Mouse (Mus musculus) thymus, postnatal 4 days (tissue): ENCODE results near the gene Trim8.

Experiments used
- DNase-seq: peaks from one replicate; pipeline ENCODE4 v3.0.0; 2021

The Trim8 gene

DNA sequence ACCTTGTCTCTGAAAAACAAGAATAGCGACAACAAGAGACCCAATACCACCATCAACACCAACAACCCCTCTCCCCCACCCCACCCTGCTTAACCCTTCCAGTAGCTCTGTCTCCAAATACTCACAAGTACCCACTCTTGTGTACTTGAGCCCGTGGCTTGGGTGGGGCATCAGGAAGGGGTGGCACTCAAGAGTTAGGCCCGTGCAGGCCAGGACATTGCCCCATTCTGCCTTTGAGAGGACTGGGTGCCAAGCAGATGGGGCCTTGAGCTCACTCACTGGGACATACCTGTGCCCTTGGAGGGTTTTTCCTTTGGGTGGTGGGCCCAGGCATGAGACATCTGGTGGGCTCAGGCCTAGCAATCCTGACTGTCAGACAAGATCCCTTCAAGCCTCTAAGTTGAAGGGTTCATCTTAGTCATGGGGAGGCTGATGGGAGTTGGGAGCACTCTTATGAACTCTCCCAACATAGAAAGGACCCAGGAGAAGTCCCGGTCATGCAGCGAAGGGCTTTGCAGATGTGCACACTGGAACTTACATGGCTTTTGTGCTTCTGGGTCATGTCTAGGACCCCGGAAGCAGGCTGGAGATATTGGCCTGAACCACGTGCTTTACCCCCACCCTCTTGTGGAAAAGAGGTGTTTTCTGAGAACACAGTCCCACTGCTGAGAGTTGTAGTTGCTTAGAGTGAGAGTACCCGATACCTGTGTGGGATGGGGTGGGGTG, 4.3 kb downstream of the Trim8 start:
- DNase-seq = no peak

DNA sequence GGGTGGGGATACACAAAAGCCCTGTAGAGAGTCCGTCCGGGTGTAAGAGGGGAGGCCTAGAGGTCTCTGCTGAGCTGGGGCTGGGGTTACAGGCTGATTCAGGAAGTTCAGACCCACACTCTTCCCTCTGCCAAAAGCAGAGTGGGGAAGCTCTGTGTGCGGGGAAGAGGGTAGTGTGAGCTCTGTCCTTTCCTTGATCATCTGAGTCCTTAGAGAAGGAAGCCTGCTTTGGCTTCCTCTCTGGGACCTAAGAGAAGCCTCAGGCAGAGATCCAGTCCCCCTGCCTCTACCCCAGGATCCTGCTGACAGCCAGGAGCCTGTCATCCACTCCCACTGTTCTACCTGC, 4.8 kb downstream of the Trim8 start:
- no peak for DNase-seq

GRCm38 (mm10) chr19:46507181-46507581, 5.7 kb downstream of the Trim8 start:
- DNase-seq = peak; percentile 31

- DNase-seq = peak; percentile 11
Measured at GRCm38 (mm10) chr19:46507806-46508205, 6.3 kb downstream of the Trim8 start.

GRCm38 (mm10) chr19:46508738-46509137, 7.2 kb downstream of the Trim8 start:
- DNase-seq = peak; percentile 68

GRCm38 (mm10) chr19:46509202-46509601, 7.7 kb downstream of the Trim8 start:
- DNase-seq = peak; percentile 21

DNA sequence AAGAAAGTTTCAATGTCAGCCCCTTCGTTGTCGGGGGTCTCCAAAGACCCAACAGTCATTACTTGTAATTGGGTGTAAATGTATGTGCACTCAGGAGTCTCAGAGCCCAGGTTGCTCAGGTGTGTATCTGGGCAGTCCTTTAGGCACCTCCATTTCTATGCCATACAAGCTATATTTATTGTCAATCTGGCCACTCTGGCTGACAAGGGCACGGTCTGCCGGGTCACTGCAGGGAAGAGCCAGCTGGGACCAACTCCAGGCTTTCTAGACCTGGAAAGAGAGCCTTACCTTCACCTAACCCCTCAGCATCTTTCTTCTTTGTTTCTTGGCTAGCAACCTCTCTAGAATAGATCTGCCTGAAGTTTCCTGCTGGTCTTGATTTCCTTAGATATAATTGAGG, 8.2 kb downstream of the Trim8 start:
- no peak for DNase-seq

DNA sequence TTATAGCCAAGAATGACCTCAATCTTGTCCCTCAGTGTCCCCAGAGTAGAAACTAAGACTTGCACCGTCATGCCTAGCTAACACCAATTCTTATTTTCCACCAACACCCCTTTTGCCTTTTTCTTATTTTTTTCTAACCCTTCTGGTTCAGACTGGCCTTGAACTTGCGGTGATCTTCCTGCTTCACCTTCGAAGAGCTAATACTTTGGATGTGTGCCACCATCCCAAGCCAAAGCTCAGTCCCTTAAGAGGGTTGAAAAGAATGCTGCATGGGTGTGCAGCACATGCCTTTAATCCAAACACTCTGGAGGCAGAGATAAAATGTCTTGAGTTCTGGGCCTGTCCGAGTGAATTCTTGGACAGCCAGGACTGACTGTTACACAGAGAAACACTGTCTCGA, 8.9 kb downstream of the Trim8 start:
- DNase-seq = no peak

GRCm38 (mm10) chr19:46510824-46511223, 9.3 kb downstream of the Trim8 start:
- peak; percentile 58 for DNase-seq

DNA sequence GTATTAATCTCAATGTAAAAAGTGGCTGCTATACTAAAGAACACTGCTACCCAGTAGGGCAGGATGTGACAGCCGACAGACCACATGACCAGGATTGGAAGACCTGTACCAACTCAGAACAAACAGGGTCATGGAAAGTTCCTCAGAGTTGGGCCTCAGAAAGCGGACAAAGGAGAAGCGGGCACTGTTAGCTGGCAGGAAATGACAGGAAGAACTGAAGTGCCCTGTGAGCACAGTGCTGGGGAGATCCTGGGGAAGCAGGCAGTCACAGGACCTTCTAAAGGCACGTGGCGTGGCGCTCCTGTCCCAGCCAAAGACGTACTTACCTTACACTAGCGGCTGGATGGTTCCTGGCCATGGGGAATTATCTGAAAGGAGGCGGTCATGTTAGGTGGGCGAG, 9.8 kb downstream of the Trim8 start:
- DNase-seq = no peak

GRCm38 (mm10) chr19:46514387-46514786, 12.9 kb downstream of the Trim8 start:
- peak; percentile 33 for DNase-seq

GRCm38 (mm10) chr19:46515287-46515821, 13.9 kb downstream of the Trim8 start:
- DNase-seq = peak; percentile 23

DNA sequence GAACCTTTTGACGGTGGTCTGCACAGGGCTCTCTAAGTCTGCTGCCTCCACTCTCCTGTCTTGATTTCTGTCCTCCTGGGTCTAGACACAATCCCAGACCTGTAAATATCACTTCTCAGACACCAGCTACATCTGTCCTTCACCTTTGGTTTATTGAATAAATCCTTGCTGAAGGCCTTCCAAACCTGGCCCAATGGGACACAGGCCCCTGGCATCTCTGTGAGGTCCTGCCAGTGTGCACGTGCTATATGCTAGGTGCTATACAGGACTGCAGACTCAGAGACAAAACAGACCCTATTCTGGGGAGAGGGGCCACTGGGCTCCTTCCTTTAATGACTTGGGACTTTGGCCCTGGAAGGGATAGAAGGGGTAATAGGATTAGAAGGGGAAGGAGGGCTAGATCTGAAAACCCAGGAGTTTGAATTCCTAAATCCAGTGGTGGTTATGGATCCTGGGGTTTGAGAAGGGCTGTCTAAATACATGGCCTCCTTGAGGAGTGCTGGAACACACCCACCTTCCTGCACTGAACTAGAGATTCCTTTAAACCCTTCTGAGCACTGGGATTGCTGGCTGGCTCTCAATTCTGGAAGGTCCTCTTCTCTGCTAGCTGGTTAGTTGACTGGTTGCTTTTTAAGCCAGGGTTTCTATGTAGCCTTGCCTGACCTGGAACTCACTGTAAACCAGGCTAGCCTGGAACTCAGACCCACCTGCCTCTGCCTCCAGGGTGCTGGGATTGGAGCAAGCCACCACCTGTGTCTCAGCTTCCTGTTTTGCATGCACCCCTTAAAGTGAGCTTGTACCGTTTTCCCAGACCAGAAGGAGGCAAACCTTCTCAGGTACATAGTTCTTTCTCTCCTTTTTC, 15.4 kb downstream of the Trim8 start:
- peak; percentile 60 for DNase-seq

- peak; percentile 55 for DNase-seq
Measured at GRCm38 (mm10) chr19:46517529-46518351, 16.2 kb downstream of the Trim8 start.

- DNase-seq = peak; percentile 84
Measured at GRCm38 (mm10) chr19:46518352-46518787, 16.9 kb downstream of the Trim8 start.

GRCm38 (mm10) chr19:46518828-46519621, 17.5 kb downstream of the Trim8 start:
- DNase-seq = peak; percentile 36

GRCm38 (mm10) chr19:46521698-46522097, 20.2 kb downstream of the Trim8 start:
- DNase-seq = no peak

DNA sequence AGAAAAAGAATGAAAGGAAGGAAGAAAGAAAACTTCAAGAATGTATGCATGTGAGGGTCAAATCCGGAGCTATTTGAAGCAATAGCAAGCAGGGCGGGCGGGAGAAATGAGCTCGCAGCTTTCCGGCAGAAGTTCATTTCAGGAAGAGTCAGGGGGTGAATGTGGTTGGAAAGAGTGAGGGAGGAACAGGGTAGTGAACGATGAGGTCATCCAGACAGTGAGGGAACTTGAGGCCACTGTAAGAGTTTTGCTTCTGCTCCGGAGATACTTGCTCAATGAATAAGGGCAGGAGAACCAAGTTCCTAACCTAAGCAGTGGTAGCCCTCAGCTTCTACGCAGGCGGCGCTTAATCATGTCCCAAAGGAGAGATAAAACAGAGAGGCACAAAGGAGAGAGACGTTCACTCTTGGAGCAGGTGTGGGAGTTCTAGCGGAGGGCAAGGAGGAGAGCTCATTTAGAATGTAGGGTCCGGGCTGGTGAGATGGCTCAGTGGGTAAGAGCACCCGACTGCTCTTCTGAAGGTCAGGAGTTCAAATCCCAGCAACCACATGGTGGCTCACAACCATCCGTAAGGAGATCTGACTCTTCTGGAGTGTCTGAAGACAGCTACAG, 21.0 kb downstream of the Trim8 start:
- DNase-seq = no peak

DNA sequence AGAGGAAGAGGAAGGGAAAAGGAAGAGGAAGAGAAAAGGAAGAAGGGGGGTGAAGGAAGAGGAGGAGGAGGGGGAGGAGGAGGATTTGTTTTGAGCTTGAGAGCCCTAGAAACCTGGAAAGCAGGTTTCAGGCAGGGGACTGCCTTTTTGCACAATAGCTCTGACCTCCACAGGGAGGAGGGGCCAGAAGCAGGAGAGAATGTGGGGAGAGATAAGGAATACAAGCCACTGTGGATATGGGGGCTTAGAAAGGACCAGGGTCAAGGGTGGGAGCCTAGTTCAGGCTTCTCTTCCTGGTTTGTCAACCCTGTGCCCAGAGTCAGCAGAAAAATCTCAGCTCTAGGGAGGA, 21.6 kb downstream of the Trim8 start:
- DNase-seq = no peak

GRCm38 (mm10) chr19:46523480-46524151, 22.1 kb downstream of the Trim8 start:
- DNase-seq = peak; percentile 62

- peak; percentile 23 for DNase-seq
Measured at GRCm38 (mm10) chr19:46524152-46524544, 22.6 kb downstream of the Trim8 start.
